Mouse (Mus musculus): ENCODE measurements at regions not wholly inside any gene's neighbourhood (a gene's known extent, or its start where the extent isn't known, plus 50 kb on each side); places are given as distances from the start of the nearest gene placed in this dataset.

- no peak for TF ChIP-seq POLR2A (IDR thresholded peaks at IDR 0.05; ENCODE audit: extremely low read depth, insufficient read depth, low read length)
- no peak for TF ChIP-seq CTCF (IDR thresholded peaks at IDR 0.05; ENCODE audit: low read depth, low read length)
Observed at GRCm38 (mm10) chr6:140348578-140348977, 75.3 kb upstream of the Plekha5 start.
